Mouse (Mus musculus) lung, embryonic 14.5 days (tissue): Measurements from ENCODE around the gene Mfng. TPM values are rescaled to one million over a fixed set of nuclear protein-coding genes. Genes with fewer than 3 reads are reported as not detected.

Experiments used
- ATAC-seq: fragments of 200-750 bp; cut with Nextera tagmentation; 2 replicates; pipeline ENCODE4 v1.8.0; 2017; ENCODE audit warnings: mild to moderate bottlenecking, moderate TSS enrichment, moderate library complexity; ENCODE audit not compliant: insufficient read depth
- DNase-seq: peaks from one replicate; pipeline ENCODE4 v3.0.0-alpha.2; 2015
- H3K27ac ChIP-seq: fragments of 300-500 bp; sonication (generic); 2 replicates; pipeline ENCODE4 v1.5.1; 2014; ENCODE audit warnings: low read depth, mild to moderate bottlenecking, moderate library complexity
- H3K27me3 ChIP-seq: fragments of 300-500 bp; sonication (generic); 2 replicates; pipeline ENCODE4 v1.6.1; 2014; ENCODE audit warnings: low read length, control low read depth; ENCODE audit not compliant: insufficient read depth
- H3K36me3 ChIP-seq: fragments of 300-500 bp; sonication (generic); 2 replicates; pipeline ENCODE4 v1.6.1; 2014; ENCODE audit warnings: control low read depth; ENCODE audit not compliant: insufficient read depth
- H3K4me1 ChIP-seq: fragments of 300-500 bp; sonication (generic); 2 replicates; pipeline ENCODE4 v1.6.1; 2014; ENCODE audit warnings: antibody characterized with exemption, control low read depth; ENCODE audit not compliant: insufficient read depth
- H3K4me2 ChIP-seq: fragments of 300-500 bp; sonication (generic); 2 replicates; pipeline ENCODE4 v1.6.1; 2014; ENCODE audit warnings: mild to moderate bottlenecking
- H3K4me3 ChIP-seq: fragments of 300-500 bp; sonication (generic); 2 replicates; pipeline ENCODE4 v1.5.1; 2014; ENCODE audit warnings: low read depth, low read length
- H3K9ac ChIP-seq: fragments of 300-500 bp; sonication (generic); 2 replicates; pipeline ENCODE4 v1.6.1; 2014
- H3K9me3 ChIP-seq: fragments of 300-500 bp; sonication (generic); 2 replicates; pipeline ENCODE4 v1.6.1; 2016; ENCODE audit warnings: low read depth, low read length, control low read depth
- CTCF ChIP-seq: IDR thresholded peaks from 2 replicates; pipeline ENCODE4 v1.5.1; 2016; ENCODE audit warnings: antibody characterized with exemption, low read depth
- WGBS: fragments of 180-500 bp; shearing (Covaris S2); extraction: QIAGEN DNeasy Blood & Tissue Kit; methylation state at CpG from one replicate; pipeline ENCODE4 v1.1.7; 2014; 5-methylcytosine and 5-hydroxymethylcytosine counted together
- polyA plus RNA-seq: library from polyadenylated mRNA; unstranded; fragments of >200 nt; fragmentation: Nextera tagmentation; extraction: Ambion mirVana; gene quantifications from 2 replicates; pipeline ENCODE4 v1.2.1, GENCODE M21; 2014

The Mfng gene
- polyA plus RNA-seq, 1 experiment from 2014 or later, result 34.3 TPM

DNA sequence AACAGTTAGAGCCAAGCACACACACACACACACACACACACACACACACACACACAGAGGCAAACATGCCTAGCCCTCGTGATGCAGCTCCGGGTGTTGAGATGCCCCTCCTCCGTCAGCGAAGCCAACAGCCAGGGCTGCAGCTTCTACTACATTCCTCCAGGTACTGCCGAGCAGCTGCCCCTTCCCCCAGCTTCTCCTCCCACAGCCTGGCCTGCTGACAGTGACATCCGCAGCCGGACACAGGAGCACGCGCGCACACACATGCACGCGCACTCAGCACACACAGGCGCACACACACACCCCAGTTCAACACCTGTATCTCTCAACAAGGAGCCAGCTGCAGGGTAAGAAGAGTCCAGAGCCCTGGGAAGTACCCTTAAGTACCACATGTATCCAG, 56.3 kb downstream of the Mfng start:
- no peaks in the 10 kb centered on the region for H3K4me1 ChIP-seq
- H3K9me3 ChIP-seq, result no peaks in the 10 kb centered on the region
- H3K27ac ChIP-seq, result no peak overlapping the region
- peaks cover 86% of the 10 kb centered on the region for H3K27me3 ChIP-seq
- H3K9ac ChIP-seq, result no peak overlapping the region
- no peak for DNase-seq
- no peak for TF ChIP-seq CTCF
- no peak overlapping the region for H3K4me3 ChIP-seq
- H3K4me2 ChIP-seq, result no peak overlapping the region
- no peak for ATAC-seq
- H3K36me3 ChIP-seq, result no peaks in the 10 kb centered on the region
- WGBS, result 44% methylated on average over 13 of the region's 13 CpGs

DNA sequence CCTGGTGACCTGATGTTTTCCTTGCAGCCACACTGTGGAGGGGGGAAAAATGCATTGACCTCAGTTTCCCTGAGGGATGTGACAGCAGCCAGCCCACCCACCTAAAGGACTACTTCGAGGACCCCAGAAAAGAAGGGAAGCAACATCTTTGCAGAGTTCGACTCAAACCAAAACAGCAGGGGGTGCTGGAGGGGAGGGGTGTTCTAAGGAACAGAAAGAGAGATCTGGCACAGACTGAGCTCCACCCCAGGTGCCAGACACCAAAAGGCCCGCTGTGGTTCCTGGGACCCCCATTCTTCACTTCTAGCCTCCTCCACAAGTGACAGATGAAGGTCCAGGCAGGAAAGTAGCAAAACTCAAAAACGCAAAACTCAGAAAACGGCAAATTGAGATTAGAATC, 57.4 kb downstream of the Mfng start:
- no peak for TF ChIP-seq CTCF
- ATAC-seq (no peak), DNase-seq (no peak)
- H3K27ac ChIP-seq, result no peak overlapping the region
- H3K4me3 ChIP-seq, result no peak overlapping the region
- no peak overlapping the region for H3K4me2 ChIP-seq
- 34% methylated on average over 5 of the region's 5 CpGs for WGBS
- peaks cover 97% of the 10 kb centered on the region for H3K27me3 ChIP-seq
- no peaks in the 10 kb centered on the region for H3K9me3 ChIP-seq
- no peak overlapping the region for H3K9ac ChIP-seq
- no peaks in the 10 kb centered on the region for H3K4me1 ChIP-seq
- no peaks in the 10 kb centered on the region for H3K36me3 ChIP-seq

GRCm38 (mm10) chr15:78713751-78714150, 59.5 kb downstream of the Mfng start:
- H3K27ac ChIP-seq, result no peak overlapping the region
- no peaks in the 10 kb centered on the region for H3K36me3 ChIP-seq
- peaks cover 89% of the 10 kb centered on the region for H3K27me3 ChIP-seq
- no peaks in the 10 kb centered on the region for H3K4me1 ChIP-seq
- no peak for TF ChIP-seq CTCF
- H3K4me3 ChIP-seq, result no peak overlapping the region
- H3K9ac ChIP-seq, result no peak overlapping the region
- WGBS, result 76% methylated on average over 7 of the region's 7 CpGs
- DNase-seq (no peak), ATAC-seq (no peak)
- no peaks in the 10 kb centered on the region for H3K9me3 ChIP-seq
- H3K4me2 ChIP-seq, result no peak overlapping the region

GRCm38 (mm10) chr15:78712335-78713258, 60.7 kb downstream of the Mfng start:
- Histone ChIP-seq H3K4me2 (peak overlapping the region; percentile 37; the same call in 1 of the 2 replicates), H3K4me3 (peak overlapping the region; percentile 4; the same call in 1 of the 2 replicates), H3K9me3 (no peaks in the 10 kb centered on the region), H3K36me3 (no peaks in the 10 kb centered on the region), H3K9ac (no peak overlapping the region), H3K27ac (no peak overlapping the region), H3K27me3 (peaks cover 77% of the 10 kb centered on the region), H3K4me1 (no peaks in the 10 kb centered on the region)
- 7% methylated on average over 53 of the region's 53 CpGs for WGBS
- ATAC-seq (no peak), DNase-seq (peak; percentile 52)
- TF ChIP-seq CTCF, result no peak

DNA sequence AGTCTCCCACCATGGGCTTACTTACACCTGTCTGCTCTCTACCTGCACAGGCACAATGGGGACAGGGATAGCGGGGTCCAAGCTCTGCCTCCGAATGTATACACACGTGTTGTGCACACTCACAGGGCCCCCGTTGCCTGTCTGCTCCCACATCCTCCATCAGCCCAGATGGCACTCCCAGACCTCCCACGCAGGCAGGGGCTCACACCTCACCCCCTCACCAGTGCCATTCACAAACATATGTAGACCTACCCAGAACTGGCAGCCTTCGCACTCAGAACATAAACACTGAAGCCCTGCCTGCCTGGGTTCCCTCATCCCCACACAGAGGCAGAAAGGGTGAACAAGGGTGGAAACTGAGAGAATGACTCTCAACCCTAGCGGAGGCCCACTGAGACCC, 61.3 kb downstream of the Mfng start:
- no peaks in the 10 kb centered on the region for H3K36me3 ChIP-seq
- no peak overlapping the region for H3K9ac ChIP-seq
- no peaks in the 10 kb centered on the region for H3K4me1 ChIP-seq
- DNase-seq (no peak), ATAC-seq (no peak)
- peaks cover 70% of the 10 kb centered on the region for H3K27me3 ChIP-seq
- no peak overlapping the region for H3K4me2 ChIP-seq
- H3K27ac ChIP-seq, result no peak overlapping the region
- H3K4me3 ChIP-seq, result no peak overlapping the region
- 62% methylated on average over 7 of the region's 7 CpGs for WGBS
- no peak for TF ChIP-seq CTCF
- H3K9me3 ChIP-seq, result no peaks in the 10 kb centered on the region

- H3K9ac ChIP-seq, result no peak overlapping the region
- no peak for ATAC-seq
Observed at GRCm38 (mm10) chr15:78710634-78711033, 62.6 kb downstream of the Mfng start.

DNA sequence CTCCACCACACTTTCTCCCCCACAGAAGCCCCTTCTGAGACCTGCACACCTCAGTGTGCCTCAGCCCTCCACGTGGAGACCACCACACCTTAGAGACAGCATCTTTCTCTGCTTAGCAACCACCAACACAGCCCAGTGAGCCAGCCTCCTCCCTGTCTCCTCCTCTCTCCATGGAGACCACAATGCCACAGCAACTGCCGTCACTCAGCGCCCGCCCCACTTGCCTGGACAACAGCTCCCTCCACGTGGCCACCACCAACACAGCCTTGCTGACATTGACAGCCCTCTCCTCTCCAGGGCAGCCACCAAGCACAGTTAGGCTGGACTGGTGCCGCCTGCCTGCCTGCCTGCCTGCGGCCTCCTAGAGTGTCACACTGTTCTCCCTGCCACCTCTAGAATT, 63.5 kb downstream of the Mfng start:
- 35% methylated on average over 7 of the region's 7 CpGs for WGBS

More at GRCm38 (mm10) chr15:78710634-78711033, 62.6 kb downstream of the Mfng start:
- Histone ChIP-seq H3K27ac (no peak overlapping the region), H3K4me3 (no peak overlapping the region), H3K9me3 (no peaks in the 10 kb centered on the region), H3K36me3 (no peaks in the 10 kb centered on the region), H3K27me3 (peaks cover 57% of the 10 kb centered on the region), H3K4me2 (no peak overlapping the region), H3K4me1 (no peaks in the 10 kb centered on the region)
- 27% methylated on average over 6 of the region's 6 CpGs for WGBS
- no peak for TF ChIP-seq CTCF
- DNase-seq, result no peak

More for the DNA sequence above, 63.5 kb downstream of the Mfng start:
- Histone ChIP-seq H3K4me2 (no peak overlapping the region), H3K36me3 (no peaks in the 10 kb centered on the region), H3K27ac (no peak overlapping the region), H3K27me3 (peaks cover 49% of the 10 kb centered on the region), H3K4me1 (no peaks in the 10 kb centered on the region), H3K9ac (no peak overlapping the region), H3K4me3 (no peak overlapping the region), H3K9me3 (no peaks in the 10 kb centered on the region)
- DNase-seq, result no peak
- ATAC-seq, result no peak
- no peak for TF ChIP-seq CTCF
